Mouse (Mus musculus) inflammation-experienced regulatory T-cells (primary cell): ENCODE measurements around the gene Rusc2. TPM values are rescaled to one million over a fixed set of nuclear protein-coding genes. Genes with fewer than 3 reads are reported as not detected.

Experiments
- polyA plus RNA-seq, 2 experiments: library from polyadenylated mRNA; unstranded; fragments of 100-300 nt; shearing (Covaris generic); gene quantifications; one replicate each; pipeline ENCODE4 v1.2.1; 2017

Rusc2 gene
- 1 to 10 TPM in 1 of 2 experiments, under 1 TPM in 1; 0.33 to 1.8 TPM for polyA plus RNA-seq

DNA sequence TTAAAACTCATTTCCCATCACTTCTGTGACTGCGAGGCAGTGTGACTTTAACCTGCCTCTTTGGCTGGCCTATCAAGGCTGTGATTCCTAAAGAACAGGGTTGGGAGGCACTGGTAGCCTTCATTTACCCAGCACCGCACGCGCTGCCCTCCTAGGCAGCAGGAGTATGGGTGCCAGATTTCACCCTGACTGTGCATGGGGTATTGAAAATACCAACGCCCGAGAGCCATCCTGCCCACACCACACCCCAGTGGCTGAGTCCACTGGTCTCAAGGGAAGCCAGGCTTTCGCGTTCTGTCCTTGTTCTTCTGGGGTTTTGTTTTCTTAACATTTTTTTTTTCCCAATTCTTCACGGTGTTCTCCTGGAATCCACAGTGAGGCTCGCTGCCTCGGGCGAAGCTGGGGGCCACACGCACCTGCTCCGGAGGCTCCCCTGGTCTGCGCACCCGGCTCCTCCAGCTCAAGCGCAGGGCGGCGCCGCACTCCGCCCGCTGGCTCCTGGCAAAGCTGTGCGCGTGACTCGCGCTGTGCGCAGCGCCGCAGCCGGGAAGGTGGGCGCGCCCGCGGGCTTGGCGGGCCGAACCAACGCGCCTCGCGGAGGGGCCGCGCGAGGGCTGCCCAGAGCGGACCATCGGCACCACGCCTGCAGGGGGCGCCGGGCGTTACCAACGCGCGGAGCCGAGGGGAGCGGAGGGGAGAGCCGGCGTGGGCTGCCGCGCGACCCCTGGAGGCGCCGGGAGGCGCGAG is at the start of gene Rusc2:
TSS of gene Rusc2 (plus strand) at position 572 of the 747 bp plus-strand sequence.

DNA sequence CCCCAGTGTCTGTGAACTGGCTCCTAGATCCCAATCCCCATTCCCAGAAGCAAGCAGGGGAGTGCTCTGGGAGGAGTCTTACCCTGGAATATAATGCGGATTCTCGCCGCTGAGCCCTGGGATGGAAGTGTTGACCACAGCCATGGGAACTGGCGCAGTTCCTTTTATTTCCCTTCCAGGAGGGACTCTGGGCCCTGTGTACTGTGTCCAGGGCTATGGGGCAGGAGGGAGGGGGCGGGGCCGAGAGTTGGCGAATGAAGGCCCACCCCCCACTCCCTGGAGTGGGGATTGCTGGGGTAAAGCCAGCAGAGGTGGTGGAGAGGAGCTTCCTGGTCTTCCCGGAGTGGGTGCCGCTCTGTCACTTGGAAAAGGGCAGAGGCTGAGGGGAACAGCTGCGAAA is 47.2 kb downstream of the Rusc2 start, which contains the start of gene Fam166b:
TSS of gene Fam166b (minus strand) at position 189 of the 400 bp plus-strand sequence.

DNA sequence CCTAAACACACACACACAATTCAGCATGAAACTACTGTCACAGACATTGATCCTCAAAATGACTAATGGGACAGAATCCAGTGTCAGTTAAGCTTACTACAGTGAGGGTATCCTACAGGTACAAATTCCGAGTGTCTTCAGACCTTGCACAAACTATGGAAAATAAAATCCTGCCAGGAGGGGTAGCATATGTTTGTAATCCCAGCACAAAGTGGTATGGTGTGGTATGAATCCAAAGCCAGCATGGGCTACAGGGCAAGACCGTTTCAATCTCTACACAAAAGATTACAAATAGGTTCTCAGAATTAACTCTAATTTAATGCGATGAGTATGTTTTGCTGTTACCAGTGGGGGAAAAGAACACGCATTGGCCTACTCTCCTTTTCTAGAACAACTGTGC is 59.9 kb downstream of the Rusc2 start, which contains the start of gene Tesk1:
TSS of gene Tesk1 (plus strand) at position 301 of the 400 bp plus-strand sequence.

DNA sequence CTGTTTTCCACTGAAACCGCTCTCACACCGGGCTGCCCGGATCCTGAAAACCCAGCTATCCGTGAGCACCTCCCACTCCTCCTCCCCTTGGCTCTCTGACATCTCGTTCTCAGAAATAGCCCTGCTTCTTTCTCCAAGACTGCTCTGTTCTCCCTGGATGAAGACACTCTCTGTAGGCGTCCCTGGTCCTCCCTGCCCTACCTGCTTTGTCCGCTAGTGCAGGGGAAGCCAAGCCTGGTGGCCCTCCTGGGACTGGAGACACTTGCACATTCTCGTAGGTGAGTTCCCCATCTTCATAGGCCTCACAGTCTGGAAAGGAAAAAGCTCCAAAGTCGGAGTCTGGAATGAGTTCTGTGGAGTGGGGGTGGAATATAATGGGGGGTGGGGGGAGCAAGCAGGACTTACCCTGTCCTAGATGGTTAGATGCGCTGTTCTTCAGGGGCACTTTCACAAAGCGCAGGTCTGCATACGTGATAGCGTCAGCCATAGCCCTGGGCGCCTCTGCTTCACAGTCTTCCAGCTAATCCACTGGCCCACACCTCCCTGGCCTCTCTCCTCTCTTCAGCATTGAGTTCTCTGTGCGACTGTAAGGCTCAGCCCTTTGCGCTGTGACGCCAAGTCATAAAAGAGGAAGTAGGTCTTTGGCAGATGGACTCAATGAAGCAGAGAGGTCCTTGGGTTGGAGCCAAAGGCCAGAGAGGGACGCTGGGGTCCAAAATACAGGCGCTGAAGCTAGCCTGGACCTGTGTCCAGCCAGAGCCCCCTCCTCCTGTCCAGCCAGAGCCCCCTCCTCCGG is 72.5 kb downstream of the Rusc2 start, which contains the start of gene Cd72:
TSS of gene Cd72 (minus strand) at position 588 of the 796 bp plus-strand sequence.

Other genes with a start within 250 kb of the Rusc2 start
- under 1 TPM; 0.16 to 0.72 TPM for gene Atp8b5, start 114.8 kb upstream of the Rusc2 start, polyA plus RNA-seq
- under 1 TPM in 1 of 2 experiments, not detected in 1; 0.23 TPM for gene Fam166b, start 47.2 kb downstream of the Rusc2 start, polyA plus RNA-seq
- gene Tesk1, start 60.0 kb downstream of the Rusc2 start, polyA plus RNA-seq: 10 to 100 TPM; 54.6 to 94.4 TPM
- gene Cd72, start 72.6 kb downstream of the Rusc2 start, polyA plus RNA-seq: 10 to 100 TPM; 33.1 to 65.3 TPM
- 100 to 1,000 TPM; 134 to 225 TPM for gene Sit1, start 101.8 kb downstream of the Rusc2 start, polyA plus RNA-seq
- gene Ccdc107, start 110.9 kb downstream of the Rusc2 start, polyA plus RNA-seq: 10 to 100 TPM; 89.1 to 99.6 TPM
- gene Arhgef39, start 117.7 kb downstream of the Rusc2 start, polyA plus RNA-seq: 1 to 10 TPM; 3.8 to 5.5 TPM
- gene Car9, start 125.0 kb downstream of the Rusc2 start, polyA plus RNA-seq: 1 to 10 TPM in 1 of 2 experiments, under 1 TPM in 1; 0.51 to 1.4 TPM
- under 1 TPM in 1 of 2 experiments, not detected in 1; 0.37 TPM for gene Tpm2, start 141.8 kb downstream of the Rusc2 start, polyA plus RNA-seq
- gene Creb3, start 180.4 kb downstream of the Rusc2 start, polyA plus RNA-seq: 10 to 100 TPM; 82.9 to 91.0 TPM
- 100 to 1,000 TPM; 223 to 237 TPM for gene Tln1, start 180.7 kb downstream of the Rusc2 start, polyA plus RNA-seq
- 10 to 100 TPM; 12.9 to 21.1 TPM for gene Rgp1, start 196.7 kb downstream of the Rusc2 start, polyA plus RNA-seq
- gene Gba2, start 196.9 kb downstream of the Rusc2 start, polyA plus RNA-seq: 10 to 100 TPM; 43.6 to 49.6 TPM
- 1 to 10 TPM; 3.0 to 3.9 TPM for gene Msmp, start 202.5 kb downstream of the Rusc2 start, polyA plus RNA-seq
- gene Npr2, start 250.0 kb downstream of the Rusc2 start, polyA plus RNA-seq: under 1 TPM; 0.53 to 0.72 TPM